Mouse (Mus musculus) limb, embryonic 13.5 days (tissue): ENCODE data around the gene Rpl23. TPM values are rescaled to one million over a fixed set of nuclear protein-coding genes. Genes with fewer than 3 reads are reported as not detected.

Experiments
- ATAC-seq: fragments of 200-750 bp; cut with Nextera tagmentation; 2 replicates; pipeline ENCODE4 v1.8.0; 2017; ENCODE audit warnings: low read depth, moderate number of reproducible peaks, moderate TSS enrichment; ENCODE audit not compliant: low FRiP score
- H3K27ac ChIP-seq: fragments of 300-500 bp; sonication (generic); 2 replicates; pipeline ENCODE4 v1.5.1; 2015; ENCODE audit warnings: inconsistent platforms, mild to moderate bottlenecking, moderate library complexity
- H3K27me3 ChIP-seq: fragments of 300-500 bp; sonication (generic); 2 replicates; pipeline ENCODE4 v1.6.1; 2015; ENCODE audit warnings: mild to moderate bottlenecking, inconsistent platforms
- H3K36me3 ChIP-seq: fragments of 300-500 bp; sonication (generic); 2 replicates; pipeline ENCODE4 v1.6.1; 2015; ENCODE audit warnings: inconsistent platforms, mild to moderate bottlenecking, moderate library complexity
- H3K4me1 ChIP-seq: fragments of 300-500 bp; sonication (generic); 2 replicates; pipeline ENCODE4 v1.6.1; 2015; ENCODE audit warnings: inconsistent platforms
- H3K4me2 ChIP-seq: fragments of 300-500 bp; sonication (generic); replicated peaks from 2 replicates; pipeline ENCODE4 v1.6.1; 2015; ENCODE audit warnings: inconsistent platforms, mild to moderate bottlenecking, moderate library complexity
- H3K4me3 ChIP-seq: fragments of 300-500 bp; sonication (generic); 2 replicates; pipeline ENCODE4 v1.5.1; 2015; ENCODE audit warnings: moderate library complexity, mild to moderate bottlenecking, inconsistent platforms
- H3K9ac ChIP-seq: fragments of 300-500 bp; sonication (generic); 2 replicates; pipeline ENCODE4 v1.6.1; 2015; ENCODE audit warnings: mild to moderate bottlenecking, inconsistent platforms
- H3K9me3 ChIP-seq: fragments of 300-500 bp; sonication (generic); 2 replicates; pipeline ENCODE4 v1.6.1; 2016; ENCODE audit warnings: inconsistent platforms
- WGBS: fragments of 180-500 bp; shearing (Covaris S2); methylation state at CpG from one replicate; pipeline ENCODE4 v1.1.7; 2015; 5-methylcytosine and 5-hydroxymethylcytosine counted together
- polyA plus RNA-seq: library from polyadenylated mRNA; unstranded; fragments of >200 nt; fragmentation: Nextera tagmentation; extraction: Ambion mirVana; gene quantifications from 2 replicates; pipeline ENCODE4 v1.2.1, GENCODE M21; 2015

The Rpl23 gene
- 547 and 558 TPM in 2 replicates for polyA plus RNA-seq

DNA sequence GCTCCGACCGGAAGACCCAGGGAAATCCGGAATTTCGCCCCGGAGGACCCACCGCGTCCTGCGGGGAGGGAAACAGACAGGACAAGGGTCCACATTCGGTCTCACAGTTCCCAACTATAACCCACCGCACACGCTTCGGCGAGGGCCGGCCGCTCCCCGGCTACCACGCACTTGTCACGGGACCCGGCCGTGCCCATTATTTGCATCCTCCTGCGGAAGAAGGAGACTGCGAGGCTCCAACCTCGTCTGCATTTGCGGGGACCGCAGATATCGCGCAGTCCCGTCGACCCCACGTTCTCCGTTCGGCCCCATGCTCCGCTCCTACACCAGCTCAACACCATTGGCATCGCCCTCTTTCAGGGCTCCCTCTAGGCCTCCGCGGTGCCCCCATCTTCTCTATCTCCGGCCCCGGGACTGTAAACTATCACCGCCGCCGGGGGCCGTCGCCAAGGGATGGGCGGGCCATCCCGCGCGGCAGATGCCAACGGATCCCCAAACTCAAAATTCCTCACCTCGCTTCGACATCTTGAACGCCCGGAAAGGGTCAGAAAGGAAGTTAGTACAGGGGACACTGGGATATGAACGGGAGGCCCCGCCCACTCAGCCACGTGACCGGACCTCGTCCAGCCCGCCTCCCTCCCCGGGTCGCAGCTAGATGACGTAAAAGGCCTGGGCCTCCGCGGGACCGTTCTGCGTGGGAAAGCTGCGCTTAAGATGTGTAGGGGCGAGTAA lies at the start of gene Rpl23:
Gene Rpl23, minus strand, starts transcription at position 606 of the 732 bp plus-strand sequence.
- Histone ChIP-seq H3K9ac (peak within 1 kb of the TSS; percentile 100), H3K9me3 (no peaks in the 10 kb centered on the region), H3K36me3 (peaks cover 42% of the 10 kb centered on the region), H3K27ac (peak within 1 kb of the TSS; percentile 92), H3K4me1 (peaks cover 22% of the 10 kb centered on the region), H3K4me2 (peak within 1 kb of the TSS; percentile 80), H3K4me3 (peak within 1 kb of the TSS; percentile 96), H3K27me3 (no peaks in the 10 kb centered on the region)
- WGBS, result under 1% methylated on average over 67 of the region's 67 CpGs
- peak; percentile 95 for ATAC-seq

- no peak overlapping the region for H3K27ac ChIP-seq
- no peak overlapping the region for H3K4me3 ChIP-seq
- H3K36me3 ChIP-seq, result peaks cover 91% of the 10 kb centered on the region
- H3K9me3 ChIP-seq, result no peaks in the 10 kb centered on the region
- no peaks in the 10 kb centered on the region for H3K4me1 ChIP-seq
- no peak for ATAC-seq
- no peak overlapping the region for H3K4me2 ChIP-seq
- WGBS, result 85% methylated on average over 11 of the region's 11 CpGs
- H3K27me3 ChIP-seq, result no peaks in the 10 kb centered on the region
- H3K9ac ChIP-seq, result no peak overlapping the region
These were observed 49.8 kb upstream of the Rpl23 start for GRCm38 (mm10) chr11:97832001-97832400.

- peaks cover 91% of the 10 kb centered on the region for H3K36me3 ChIP-seq
- no peak for ATAC-seq
- H3K4me3 ChIP-seq, result no peak overlapping the region
- H3K9me3 ChIP-seq, result no peaks in the 10 kb centered on the region
- H3K9ac ChIP-seq, result no peak overlapping the region
- H3K4me1 ChIP-seq, result no peaks in the 10 kb centered on the region
- 90% methylated on average over 6 of the region's 6 CpGs for WGBS
- no peak overlapping the region for H3K27ac ChIP-seq
- no peaks in the 10 kb centered on the region for H3K27me3 ChIP-seq
- no peak overlapping the region for H3K4me2 ChIP-seq
These were observed 48.3 kb upstream of the Rpl23 start for GRCm38 (mm10) chr11:97830501-97830900.

GRCm38 (mm10) chr11:97829913-97830476 lies 47.8 kb upstream of the Rpl23 start:
- Histone ChIP-seq H3K27me3 (no peaks in the 10 kb centered on the region), H3K4me3 (no peak overlapping the region), H3K27ac (no peak overlapping the region), H3K9me3 (no peaks in the 10 kb centered on the region), H3K4me1 (no peaks in the 10 kb centered on the region), H3K4me2 (no peak overlapping the region), H3K9ac (no peak overlapping the region), H3K36me3 (peaks cover 91% of the 10 kb centered on the region)
- ATAC-seq, result no peak
- WGBS, result 89% methylated on average over 12 of the region's 12 CpGs

DNA sequence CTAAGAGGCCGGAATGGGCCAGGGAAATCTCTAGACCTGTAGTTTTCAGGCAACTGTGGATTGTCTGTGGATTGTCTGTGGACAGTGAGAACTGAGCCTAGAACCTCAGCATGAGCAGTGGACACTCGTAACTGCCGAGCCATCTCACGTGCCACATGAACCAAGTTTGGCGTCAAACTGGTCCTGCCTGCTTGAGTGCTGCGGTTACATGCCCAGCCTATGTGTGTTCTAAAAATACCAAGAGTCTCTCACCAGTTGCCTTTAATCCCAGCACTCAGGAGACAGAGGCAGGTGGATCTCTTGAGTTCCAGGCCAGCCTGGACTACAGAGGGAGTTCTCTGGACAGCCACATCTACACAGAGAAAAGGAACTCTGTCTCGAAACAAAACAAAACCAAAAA lies 47.1 kb upstream of the Rpl23 start:
- H3K36me3 ChIP-seq, result peaks cover 91% of the 10 kb centered on the region
- H3K27me3 ChIP-seq, result no peaks in the 10 kb centered on the region
- H3K27ac ChIP-seq, result no peak overlapping the region
- no peaks in the 10 kb centered on the region for H3K4me1 ChIP-seq
- no peak overlapping the region for H3K9ac ChIP-seq
- H3K4me2 ChIP-seq, result no peak overlapping the region
- H3K9me3 ChIP-seq, result no peaks in the 10 kb centered on the region
- WGBS, result 90% methylated on average over 7 of the region's 7 CpGs
- ATAC-seq, result no peak
- H3K4me3 ChIP-seq, result no peak overlapping the region

DNA sequence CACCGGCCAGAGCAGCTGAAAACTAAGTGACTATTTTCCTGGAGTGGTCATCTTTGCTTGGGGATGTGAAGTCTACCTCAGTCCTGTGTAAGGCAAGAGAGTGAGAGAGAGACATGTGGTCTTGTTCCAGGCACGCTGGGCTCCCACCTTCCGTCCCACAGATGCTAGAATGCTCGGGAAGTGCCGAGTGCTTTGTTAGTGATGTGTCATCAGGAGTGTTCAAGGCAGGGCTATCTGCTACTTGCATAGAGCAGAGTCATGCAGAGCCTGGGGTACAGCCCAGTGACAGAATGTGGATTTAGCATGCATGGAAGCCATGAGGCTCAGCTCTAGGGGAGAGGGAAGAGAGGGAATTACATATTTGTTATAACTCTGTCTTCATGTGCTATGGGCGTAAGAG lies 45.4 kb upstream of the Rpl23 start:
- WGBS, result 84% methylated on average over 6 of the region's 6 CpGs
- Histone ChIP-seq H3K4me1 (no peaks in the 10 kb centered on the region), H3K4me3 (no peak overlapping the region), H3K36me3 (peaks cover 92% of the 10 kb centered on the region), H3K4me2 (no peak overlapping the region), H3K27me3 (no peaks in the 10 kb centered on the region), H3K27ac (no peak overlapping the region), H3K9me3 (no peaks in the 10 kb centered on the region), H3K9ac (no peak overlapping the region)
- ATAC-seq, result no peak

DNA sequence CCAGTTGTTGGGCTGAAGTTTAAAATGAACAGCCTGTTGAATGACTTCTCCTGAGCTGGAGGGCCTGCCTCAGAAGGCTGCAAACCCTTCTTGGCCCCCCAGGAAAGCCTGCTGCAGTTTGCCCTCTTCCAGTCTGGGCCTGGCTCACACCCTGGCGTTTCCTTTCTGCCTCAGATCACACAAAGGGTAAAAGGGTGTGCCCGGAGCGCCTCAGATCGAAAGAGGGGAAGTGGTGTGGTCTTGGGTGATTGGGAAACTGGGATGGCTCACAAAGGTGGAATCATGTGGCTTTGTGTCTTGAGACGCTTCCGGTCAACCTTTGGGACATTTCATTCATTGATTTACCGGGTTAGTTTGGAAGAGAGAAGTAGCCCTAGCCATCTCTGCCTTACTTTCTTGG lies 44.2 kb upstream of the Rpl23 start:
- Histone ChIP-seq H3K27me3 (no peaks in the 10 kb centered on the region), H3K4me3 (no peak overlapping the region), H3K9me3 (no peaks in the 10 kb centered on the region), H3K4me2 (no peak overlapping the region), H3K27ac (no peak overlapping the region), H3K9ac (no peak overlapping the region), H3K4me1 (no peaks in the 10 kb centered on the region), H3K36me3 (peaks cover 90% of the 10 kb centered on the region)
- ATAC-seq, result no peak
- WGBS, result 76% methylated on average over 7 of the region's 7 CpGs

GRCm38 (mm10) chr11:97825971-97826370 lies 43.7 kb upstream of the Rpl23 start:
- H3K9ac ChIP-seq, result no peak overlapping the region
- H3K4me2 ChIP-seq, result no peak overlapping the region
- no peak for ATAC-seq
- H3K36me3 ChIP-seq, result peaks cover 91% of the 10 kb centered on the region
- H3K9me3 ChIP-seq, result no peaks in the 10 kb centered on the region
- no peaks in the 10 kb centered on the region for H3K4me1 ChIP-seq
- H3K27me3 ChIP-seq, result no peaks in the 10 kb centered on the region
- H3K4me3 ChIP-seq, result no peak overlapping the region
- no peak overlapping the region for H3K27ac ChIP-seq
- WGBS, result 88% methylated on average over 9 of the region's 9 CpGs

GRCm38 (mm10) chr11:97825295-97825694 lies 43.1 kb upstream of the Rpl23 start:
- H3K9ac ChIP-seq, result no peak overlapping the region
- WGBS, result 81% methylated on average over 10 of the region's 10 CpGs
- ATAC-seq, result no peak
- H3K4me3 ChIP-seq, result no peak overlapping the region
- no peaks in the 10 kb centered on the region for H3K27me3 ChIP-seq
- no peak overlapping the region for H3K4me2 ChIP-seq
- peaks cover 91% of the 10 kb centered on the region for H3K36me3 ChIP-seq
- H3K27ac ChIP-seq, result no peak overlapping the region
- no peaks in the 10 kb centered on the region for H3K9me3 ChIP-seq
- no peaks in the 10 kb centered on the region for H3K4me1 ChIP-seq

GRCm38 (mm10) chr11:97824895-97825294 lies 42.7 kb upstream of the Rpl23 start:
- Histone ChIP-seq H3K27me3 (no peaks in the 10 kb centered on the region), H3K36me3 (peaks cover 91% of the 10 kb centered on the region), H3K4me3 (no peak overlapping the region), H3K9me3 (no peaks in the 10 kb centered on the region), H3K4me1 (peaks cover 2% of the 10 kb centered on the region; the same call in 1 of the 2 replicates), H3K9ac (no peak overlapping the region), H3K4me2 (no peak overlapping the region), H3K27ac (no peak overlapping the region)
- no peak for ATAC-seq
- 69% methylated on average over 6 of the region's 6 CpGs for WGBS

GRCm38 (mm10) chr11:97824168-97824567 lies 41.9 kb upstream of the Rpl23 start:
- Histone ChIP-seq H3K9me3 (no peaks in the 10 kb centered on the region), H3K4me3 (no peak overlapping the region), H3K27ac (no peak overlapping the region), H3K36me3 (peaks cover 91% of the 10 kb centered on the region), H3K27me3 (no peaks in the 10 kb centered on the region), H3K4me1 (peaks cover 5% of the 10 kb centered on the region; the same call in 1 of the 2 replicates), H3K4me2 (no peak overlapping the region), H3K9ac (no peak overlapping the region)
- no peak for ATAC-seq
- WGBS, result 96% methylated on average over 11 of the region's 11 CpGs

GRCm38 (mm10) chr11:97822840-97823603 lies 40.8 kb upstream of the Rpl23 start:
- Histone ChIP-seq H3K4me2 (no peak overlapping the region), H3K4me3 (no peak overlapping the region), H3K4me1 (peaks cover 14% of the 10 kb centered on the region), H3K27ac (no peak overlapping the region), H3K27me3 (no peaks in the 10 kb centered on the region), H3K9me3 (no peaks in the 10 kb centered on the region), H3K36me3 (peaks cover 92% of the 10 kb centered on the region), H3K9ac (0 out of 2 replicates have a peak overlapping the region, but pooled peaks have one; percentile 31)
- 79% methylated on average over 20 of the region's 20 CpGs for WGBS
- ATAC-seq, result no peak
